Mouse (Mus musculus) forebrain, embryonic 10.5 days (tissue): ENCODE data around the gene Tex13c3. TPM values are rescaled to one million over a fixed set of nuclear protein-coding genes. Genes with fewer than 3 reads are reported as not detected.
"Not testable (repeated sequence)": the region's sequence is repeated elsewhere in the genome, so short reads cannot be mapped to it uniquely, and the experiment has no call there.

ENCODE experiments used
- DNase-seq: peaks from one replicate; pipeline ENCODE4 v3.0.0-alpha.2; 2017; ENCODE audit warnings: low spot score; ENCODE audit errors: extremely low spot score
- H3K27ac ChIP-seq: fragments of 300-500 bp; sonication (generic); 2 replicates; pipeline ENCODE4 v1.5.1; 2016; ENCODE audit warnings: mild to moderate bottlenecking
- H3K27me3 ChIP-seq: fragments of 300-500 bp; sonication (generic); 2 replicates; pipeline ENCODE4 v1.6.1; 2016; ENCODE audit warnings: mild to moderate bottlenecking; ENCODE audit not compliant: poor library complexity, severe bottlenecking
- H3K36me3 ChIP-seq: fragments of 300-500 bp; sonication (generic); replicated peaks from 2 replicates; pipeline ENCODE4 v1.6.1; 2016; ENCODE audit warnings: mild to moderate bottlenecking, moderate library complexity
- H3K4me1 ChIP-seq: fragments of 300-500 bp; sonication (generic); 2 replicates; pipeline ENCODE4 v1.6.1; 2016
- H3K4me3 ChIP-seq: fragments of 300-500 bp; sonication (generic); 2 replicates; pipeline ENCODE4 v1.5.1; 2016; ENCODE audit warnings: mild to moderate bottlenecking, moderate library complexity
- H3K9me3 ChIP-seq: fragments of 300-500 bp; sonication (generic); 2 replicates; pipeline ENCODE4 v1.6.1; 2016; ENCODE audit warnings: mild to moderate bottlenecking, moderate library complexity
- WGBS: fragments of 180-500 bp; shearing (Covaris S2); methylation state at CpG from one replicate; pipeline ENCODE4 v1.1.7; 2016; 5-methylcytosine and 5-hydroxymethylcytosine counted together
- polyA plus RNA-seq: library from polyadenylated mRNA; unstranded; fragments of >200 nt; fragmentation: Nextera tagmentation; extraction: Ambion mirVana; gene quantifications from 2 replicates; pipeline ENCODE4 v1.2.1, GENCODE M21; 2016

The Tex13c3 gene
- polyA plus RNA-seq, result not detected in 2 replicates

DNA sequence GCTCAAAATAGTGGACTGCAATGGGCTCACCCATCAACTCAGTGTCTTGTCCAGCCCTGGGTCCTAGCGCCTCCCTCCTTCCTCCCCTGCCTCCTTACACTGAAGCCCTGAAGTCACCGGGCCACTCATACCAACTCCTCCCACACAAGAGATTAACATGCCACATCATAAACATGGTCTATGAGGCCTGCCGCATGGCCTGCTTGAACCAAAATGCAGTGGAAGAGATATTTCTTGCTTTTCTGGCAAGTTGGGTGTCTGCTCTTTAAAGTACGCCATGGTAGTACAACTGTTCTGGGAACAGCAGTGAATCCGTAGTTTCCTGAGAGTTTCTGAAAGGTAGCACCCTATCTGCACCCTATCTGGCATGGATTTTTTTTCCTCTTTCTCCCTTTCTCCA lies at the start of gene Tex13c3:
TSS of gene Tex13c3 (minus strand) at position 101 of the 400 bp plus-strand sequence.
- H3K27ac ChIP-seq, H3K36me3 ChIP-seq, H3K27me3 ChIP-seq, H3K9me3 ChIP-seq, H3K4me1 ChIP-seq, H3K4me3 ChIP-seq, DNase-seq: not testable (repeated sequence)
- 84% methylated on average over 5 of the region's 5 CpGs for WGBS

DNA sequence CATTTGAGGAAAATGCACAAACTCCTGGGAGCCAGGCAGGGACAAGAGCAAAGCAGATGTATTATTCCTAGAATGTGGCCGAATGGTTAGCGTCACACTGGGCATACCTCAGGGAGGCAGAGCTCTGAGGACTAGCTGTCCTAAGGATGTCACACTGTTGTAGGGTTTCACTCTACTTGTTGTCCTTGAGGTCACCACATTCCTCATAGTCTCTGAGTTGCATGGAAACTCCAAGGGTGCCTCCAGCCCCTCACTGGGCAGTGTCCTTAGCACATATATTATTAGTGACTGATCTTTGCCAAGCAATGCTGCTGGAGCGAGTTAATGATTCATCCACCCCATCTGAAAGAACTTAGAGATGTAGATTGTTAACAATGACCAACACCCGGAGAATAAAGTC lies 8.6 kb upstream of the Tex13c3 start:
- DNase-seq, result no peak
- no peaks in the 10 kb centered on the region for H3K27me3 ChIP-seq
- H3K4me3 ChIP-seq, result no peak overlapping the region
- no peaks in the 10 kb centered on the region for H3K36me3 ChIP-seq
- H3K4me1 ChIP-seq, result no peaks in the 10 kb centered on the region
- H3K9me3 ChIP-seq, result no peaks in the 10 kb centered on the region
- WGBS, result 95% methylated on average over 4 of the region's 4 CpGs
- H3K27ac ChIP-seq, result no peak overlapping the region
